Mouse (Mus musculus) CH12.LX (cell line): Measurements from ENCODE around the gene Tmem8b.

Experiments used
- CHD2 ChIP-seq: IDR thresholded peaks from 2 replicates; pipeline ENCODE4 v1.6.1; 2011; ENCODE audit warnings: low read length, improper control_type of control experiment
- CTCF ChIP-seq, 2 experiments: IDR thresholded peaks in 1 of 2; conservative IDR thresholded peaks in 1 of 2; 2 replicates each; pipeline ENCODE4 v1.5.1; 2011 to 2012; ENCODE audit warnings: low read depth in 2 of 2, low read length in 2 of 2, improper control_type of control experiment in 1 of 2, inconsistent platforms in 1 of 2, mild to moderate bottlenecking in 1 of 2, moderate library complexity in 1 of 2
- EP300 ChIP-seq: IDR thresholded peaks from 2 replicates; pipeline ENCODE4 v1.6.1; 2011; ENCODE audit warnings: low read length, improper control_type of control experiment
- HCFC1 ChIP-seq: IDR thresholded peaks from 2 replicates; pipeline ENCODE4 v1.6.1; 2012; ENCODE audit warnings: low read depth, mild to moderate bottlenecking, inconsistent platforms, low read length, improper control_type of control experiment
- MAX ChIP-seq: IDR thresholded peaks from 2 replicates; pipeline ENCODE4 v1.6.1; 2011; ENCODE audit warnings: low read length, improper control_type of control experiment
- NELFE ChIP-seq: IDR thresholded peaks from 2 replicates; pipeline ENCODE4 v1.6.1; 2011; ENCODE audit warnings: low read depth, low read length, improper control_type of control experiment
- NRF1 ChIP-seq: IDR thresholded peaks from 2 replicates; pipeline ENCODE4 v1.6.1; 2014; ENCODE audit warnings: low read depth, mild to moderate bottlenecking, inconsistent platforms, low read length, improper control_type of control experiment, moderate library complexity
- POLR2A ChIP-seq: IDR thresholded peaks from 2 replicates; pipeline ENCODE4 v1.6.1; 2011; ENCODE audit warnings: low read depth, mild to moderate bottlenecking, improper control_type of control experiment, low read length

DNA sequence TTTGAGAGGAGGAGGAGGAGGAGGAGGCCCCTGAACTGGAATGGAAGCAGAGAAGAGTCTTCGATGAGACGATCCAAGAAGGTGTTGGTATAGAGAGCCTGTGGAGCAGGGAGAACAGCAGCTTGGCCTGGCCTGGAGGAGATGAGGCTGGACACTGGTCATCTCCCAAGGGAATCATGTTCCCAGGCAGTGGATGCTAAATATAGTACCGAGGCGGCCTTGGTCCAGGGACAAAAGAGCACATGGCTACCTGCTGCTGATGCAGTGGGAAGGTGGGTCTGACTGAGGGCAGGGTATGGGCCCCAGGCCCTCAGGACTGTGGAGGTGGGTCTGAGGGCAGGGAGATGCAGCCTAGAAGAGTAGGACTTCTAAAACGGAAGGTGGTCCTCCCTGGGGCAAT is 64.4 kb downstream of the Tmem8b start:
- TF ChIP-seq CTCF (conservative IDR thresholded peaks at IDR 0.05 in 1 of 2, IDR thresholded peaks at IDR 0.05 in 1 of 2; ENCODE audit: low read depth in 2 of 2, low read length in 2 of 2) (no peak), MAX (no peak), NRF1 (no peak), CHD2 (no peak), POLR2A (no peak), HCFC1 (no peak), EP300 (no peak), NELFE (no peak)
